Mouse (Mus musculus): ENCODE results near the gene Gpr156. TPM values are rescaled to one million over a fixed set of nuclear protein-coding genes. Genes with fewer than 3 reads are reported as not detected.

The Gpr156 gene
- polyA plus RNA-seq, 1 experiment: 0.03 TPM

- peaks cover 5% of the 10 kb centered on the region; the same call in 1 of the 2 replicates for H3K4me1 ChIP-seq (ENCODE audit: control insufficient read depth, insufficient read depth, insufficient read length, low read length)
- peaks cover 10% of the 10 kb centered on the region for H3K27me3 ChIP-seq (ENCODE audit: control insufficient read depth, insufficient read depth, low read length)
- WGBS: 46% methylated on average over 7 of the region's 7 CpGs
- TF ChIP-seq POLR2A (IDR thresholded peaks at IDR 0.05; ENCODE audit: low read depth, low read length): no peak
- TF ChIP-seq CTCF (IDR thresholded peaks at IDR 0.05; ENCODE audit: extremely low read depth, insufficient read length, insufficient replicate concordance, low read depth, low read length): no peak
- no peaks in the 10 kb centered on the region for H3K36me3 ChIP-seq (ENCODE audit: control insufficient read depth, insufficient read depth, low read length)
- H3K27ac ChIP-seq (ENCODE audit: insufficient read depth, low read depth, low read length): no peak overlapping the region
- no peak overlapping the region; the same call in 1 of the 2 replicates for H3K4me3 ChIP-seq (ENCODE audit: low read depth, low read length)
Observed at GRCm38 (mm10) chr16:37916818-37917201, 514 bp downstream of the Gpr156 start.

- WGBS: 89% methylated on average over 6 of the region's 6 CpGs
Observed at GRCm38 (mm10) chr16:37919000-37919399, 2.7 kb downstream of the Gpr156 start.

GRCm38 (mm10) chr16:37920842-37921409 lies 4.6 kb downstream of the Gpr156 start:
- TF ChIP-seq CTCF (IDR thresholded peaks at IDR 0.05; ENCODE audit: extremely low read depth, insufficient read length, insufficient replicate concordance, low read depth, low read length) (no peak), POLR2A (IDR thresholded peaks at IDR 0.05; ENCODE audit: low read depth, low read length) (no peak)
- WGBS: 78% methylated on average over 8 of the region's 8 CpGs

More at GRCm38 (mm10) chr16:37919000-37919399, 2.7 kb downstream of the Gpr156 start:
- no peaks in the 10 kb centered on the region for H3K36me3 ChIP-seq (ENCODE audit: control insufficient read depth, insufficient read depth, low read length)
- H3K27ac ChIP-seq (ENCODE audit: insufficient read depth, low read depth, low read length): no peak overlapping the region
- H3K27me3 ChIP-seq (ENCODE audit: control insufficient read depth, insufficient read depth, low read length): peaks cover 10% of the 10 kb centered on the region
- TF ChIP-seq CTCF (IDR thresholded peaks at IDR 0.05; ENCODE audit: extremely low read depth, insufficient read length, insufficient replicate concordance, low read depth, low read length): 0 out of 2 replicates have a peak, but pooled peaks have one; percentile 7
- no peak for TF ChIP-seq POLR2A (IDR thresholded peaks at IDR 0.05; ENCODE audit: low read depth, low read length)
- peaks cover 5% of the 10 kb centered on the region; the same call in 1 of the 2 replicates for H3K4me1 ChIP-seq (ENCODE audit: control insufficient read depth, insufficient read depth, insufficient read length, low read length)
- H3K4me3 ChIP-seq (ENCODE audit: low read depth, low read length): no peak overlapping the region

DNA sequence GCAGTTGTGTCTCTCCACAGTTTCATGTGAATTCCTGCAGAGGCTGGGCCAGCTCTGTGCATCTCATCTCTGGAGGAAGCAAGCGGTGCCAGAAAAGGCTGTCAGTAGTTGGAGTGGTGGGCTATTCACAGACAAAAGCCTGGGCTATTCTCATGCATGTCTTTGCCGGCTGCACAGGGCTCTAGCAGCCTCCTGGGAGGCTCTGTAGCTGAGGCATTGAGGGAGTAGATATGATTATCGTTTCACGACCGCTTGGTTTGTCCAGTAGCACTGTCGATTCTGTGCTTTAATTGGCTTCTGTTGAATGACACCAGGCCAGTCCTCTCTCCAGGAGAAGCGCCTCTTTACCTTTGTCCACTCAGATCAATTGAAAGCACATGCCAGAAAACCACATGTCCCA lies 9.8 kb downstream of the Gpr156 start:
- TF ChIP-seq CTCF (IDR thresholded peaks at IDR 0.05; ENCODE audit: extremely low read depth, insufficient read length, insufficient replicate concordance, low read depth, low read length) (no peak), POLR2A (IDR thresholded peaks at IDR 0.05; ENCODE audit: low read depth, low read length) (no peak)
- no peaks in the 10 kb centered on the region for H3K4me1 ChIP-seq (ENCODE audit: control insufficient read depth, insufficient read depth, insufficient read length, low read length)
- H3K36me3 ChIP-seq (ENCODE audit: control insufficient read depth, insufficient read depth, low read length): no peaks in the 10 kb centered on the region
- H3K4me3 ChIP-seq (ENCODE audit: low read depth, low read length): no peak overlapping the region
- no peaks in the 10 kb centered on the region for H3K27me3 ChIP-seq (ENCODE audit: control insufficient read depth, insufficient read depth, low read length)
- H3K27ac ChIP-seq (ENCODE audit: insufficient read depth, low read depth, low read length): no peak overlapping the region
- WGBS: 79% methylated on average over 7 of the region's 7 CpGs

More at GRCm38 (mm10) chr16:37920842-37921409, 4.6 kb downstream of the Gpr156 start:
- Histone ChIP-seq H3K27me3 (ENCODE audit: control insufficient read depth, insufficient read depth, low read length) (peaks cover 10% of the 10 kb centered on the region), H3K27ac (ENCODE audit: insufficient read depth, low read depth, low read length) (no peak overlapping the region), H3K4me1 (ENCODE audit: control insufficient read depth, insufficient read depth, insufficient read length, low read length) (peaks cover 5% of the 10 kb centered on the region; the same call in 1 of the 2 replicates), H3K36me3 (ENCODE audit: control insufficient read depth, insufficient read depth, low read length) (no peaks in the 10 kb centered on the region), H3K4me3 (ENCODE audit: low read depth, low read length) (no peak overlapping the region)

DNA sequence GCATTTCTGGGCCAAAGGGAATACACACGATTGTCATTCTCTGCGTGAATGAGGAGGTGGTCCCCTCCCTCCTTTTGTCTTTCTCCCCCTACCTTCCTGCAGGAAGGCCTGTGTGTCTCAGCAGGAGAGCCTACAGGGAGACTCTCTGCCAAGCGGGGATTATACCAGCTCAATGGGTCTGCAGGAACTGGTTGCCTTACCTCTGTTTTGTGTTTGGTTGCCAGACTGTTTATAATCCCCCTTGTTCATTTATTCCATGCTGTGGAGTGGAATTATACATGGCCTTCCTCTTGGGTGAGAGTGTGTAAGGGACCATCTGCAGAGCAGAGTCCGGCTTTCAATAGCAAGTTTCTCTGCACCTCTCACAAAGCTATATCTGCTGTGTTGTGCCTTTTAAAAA lies 10.8 kb downstream of the Gpr156 start:
- no peak overlapping the region for H3K4me3 ChIP-seq (ENCODE audit: low read depth, low read length)
- WGBS: 80% methylated on average over 4 of the region's 4 CpGs
- no peaks in the 10 kb centered on the region for H3K27me3 ChIP-seq (ENCODE audit: control insufficient read depth, insufficient read depth, low read length)
- H3K4me1 ChIP-seq (ENCODE audit: control insufficient read depth, insufficient read depth, insufficient read length, low read length): no peaks in the 10 kb centered on the region
- no peaks in the 10 kb centered on the region for H3K36me3 ChIP-seq (ENCODE audit: control insufficient read depth, insufficient read depth, low read length)
- TF ChIP-seq POLR2A (IDR thresholded peaks at IDR 0.05; ENCODE audit: low read depth, low read length) (no peak), CTCF (IDR thresholded peaks at IDR 0.05; ENCODE audit: extremely low read depth, insufficient read length, insufficient replicate concordance, low read depth, low read length) (no peak)
- H3K27ac ChIP-seq (ENCODE audit: insufficient read depth, low read depth, low read length): no peak overlapping the region

DNA sequence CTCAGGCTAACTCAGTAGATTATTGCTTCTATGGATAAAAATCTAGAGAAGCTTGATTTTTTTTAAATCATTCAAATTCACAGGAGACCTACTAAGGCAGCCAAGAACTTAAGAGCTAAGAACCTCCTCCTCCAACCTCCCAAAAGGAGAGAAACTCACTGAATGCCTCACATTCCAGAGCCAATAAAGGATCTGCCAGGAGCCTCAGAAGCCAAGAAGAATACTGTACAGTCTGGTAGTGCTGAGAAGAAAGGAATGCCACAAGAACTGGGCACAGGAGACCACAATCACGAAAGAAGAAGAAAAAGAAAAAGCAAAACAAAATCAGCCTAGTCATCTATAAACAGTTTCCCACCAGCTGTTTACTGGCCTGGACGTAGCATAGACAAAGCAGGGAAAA lies 12.7 kb downstream of the Gpr156 start:
- Histone ChIP-seq H3K27ac (ENCODE audit: insufficient read depth, low read depth, low read length) (no peak overlapping the region), H3K4me1 (ENCODE audit: control insufficient read depth, insufficient read depth, insufficient read length, low read length) (no peaks in the 10 kb centered on the region), H3K27me3 (ENCODE audit: control insufficient read depth, insufficient read depth, low read length) (no peaks in the 10 kb centered on the region), H3K36me3 (ENCODE audit: control insufficient read depth, insufficient read depth, low read length) (no peaks in the 10 kb centered on the region), H3K4me3 (ENCODE audit: low read depth, low read length) (no peak overlapping the region)
- TF ChIP-seq POLR2A (IDR thresholded peaks at IDR 0.05; ENCODE audit: low read depth, low read length): no peak
- 75% methylated on average over 2 of the region's 2 CpGs for WGBS

- 89% methylated on average over 2 of the region's 2 CpGs for WGBS
- H3K4me3 ChIP-seq (ENCODE audit: low read depth, low read length): no peak overlapping the region
- TF ChIP-seq CTCF (IDR thresholded peaks at IDR 0.05; ENCODE audit: extremely low read depth, insufficient read length, insufficient replicate concordance, low read depth, low read length): no peak
- no peak for TF ChIP-seq POLR2A (IDR thresholded peaks at IDR 0.05; ENCODE audit: low read depth, low read length)
Observed at GRCm38 (mm10) chr16:37929626-37930025, 13.3 kb downstream of the Gpr156 start.

More at GRCm38 (mm10) chr16:37929626-37930025, 13.3 kb downstream of the Gpr156 start:
- no peak overlapping the region for H3K27ac ChIP-seq (ENCODE audit: insufficient read depth, low read depth, low read length)
- H3K4me1 ChIP-seq (ENCODE audit: control insufficient read depth, insufficient read depth, insufficient read length, low read length): no peaks in the 10 kb centered on the region
- H3K27me3 ChIP-seq (ENCODE audit: control insufficient read depth, insufficient read depth, low read length): no peaks in the 10 kb centered on the region
- H3K36me3 ChIP-seq (ENCODE audit: control insufficient read depth, insufficient read depth, low read length): no peaks in the 10 kb centered on the region

All from small intestine, adult 2 months (tissue).